Mouse (Mus musculus) lung, adult 10 weeks (tissue): Measurements from ENCODE around the gene Fam20b. TPM values are rescaled to one million over a fixed set of nuclear protein-coding genes. Genes with fewer than 3 reads are reported as not detected.

Experiments
- polyA plus RNA-seq: library from polyadenylated mRNA; stranded (reverse); fragments of 350-450 nt; fragmentation: Illumina TruSeq; extraction: RNeasy Lipid Tissue Mini Kit (QIAGEN cat#74804); gene quantifications from one replicate; pipeline ENCODE4 v1.2.3, GENCODE M21; 2014; ENCODE audit warnings: low read depth, low replicate concordance; ENCODE audit not compliant: insufficient read depth

Fam20b gene
- 24.2 TPM for polyA plus RNA-seq

GRCm38 (mm10) chr1:156718950-156719805 is at the start of gene Fam20b:
Gene Fam20b (minus strand): TSS chr1:156719086.

DNA sequence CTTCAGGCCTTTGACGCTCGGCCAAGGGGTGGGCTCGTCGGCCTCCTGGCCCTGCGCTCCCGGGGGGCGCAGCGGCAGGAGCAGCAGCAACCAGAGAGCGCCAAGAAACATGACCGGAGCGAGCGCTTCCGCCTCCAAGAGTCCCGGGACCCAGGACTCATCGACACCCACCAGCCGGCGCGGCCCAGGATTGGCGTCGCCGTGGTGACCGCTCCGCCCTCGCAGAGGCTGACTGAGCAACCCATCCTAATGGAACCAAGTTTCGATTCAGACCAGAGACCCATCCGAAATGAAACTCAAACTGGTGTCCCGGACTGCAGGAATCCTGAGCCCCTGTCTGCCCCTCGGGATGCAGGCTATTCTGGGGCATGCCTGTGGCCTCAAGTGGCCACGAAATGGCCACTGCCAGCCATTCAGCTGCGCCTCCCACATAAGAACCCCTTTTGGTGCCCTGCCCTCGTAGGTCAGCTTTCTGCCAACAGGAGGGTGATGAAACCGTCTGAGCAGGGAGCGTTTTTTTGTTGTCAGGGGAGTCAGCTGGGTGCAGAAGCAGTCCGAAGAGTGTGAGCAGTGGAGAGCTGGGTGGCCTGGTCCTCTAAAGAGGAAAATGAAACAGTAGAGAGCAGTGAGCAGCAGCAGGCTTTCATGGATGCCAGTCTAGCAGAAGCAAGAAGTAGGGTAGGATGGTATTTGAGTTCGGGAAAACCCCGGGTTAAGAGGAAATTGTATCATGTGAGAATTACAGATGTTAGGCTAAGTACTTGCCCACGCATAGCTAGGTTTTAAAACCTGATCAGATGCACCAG is 44.5 kb downstream of the Fam20b start, which contains the start of gene Tor3a:
Tor3a (minus strand) TSS at position 162 of the 806 bp plus-strand sequence.

Other genes with a start within 250 kb of the Fam20b start
- gene Soat1, start 244.8 kb downstream of the Fam20b start, polyA plus RNA-seq: 27.9 TPM
- gene Gm10031, start 195.1 kb downstream of the Fam20b start, polyA plus RNA-seq: 0.73 TPM
- gene Abl2, start 160.3 kb downstream of the Fam20b start, polyA plus RNA-seq: 3.2 TPM
- gene Tor3a, start 44.7 kb downstream of the Fam20b start, polyA plus RNA-seq: 26.4 TPM
- not detected for gene Angptl1, start 119.5 kb upstream of the Fam20b start, polyA plus RNA-seq
- 6.7 TPM for gene Ralgps2, start 220.5 kb upstream of the Fam20b start, polyA plus RNA-seq